Mouse (Mus musculus): ENCODE results near the gene Maz. TPM values are rescaled to one million over a fixed set of nuclear protein-coding genes. Genes with fewer than 3 reads are reported as not detected.

Maz gene
- total RNA-seq (2023): 202 TPM

DNA sequence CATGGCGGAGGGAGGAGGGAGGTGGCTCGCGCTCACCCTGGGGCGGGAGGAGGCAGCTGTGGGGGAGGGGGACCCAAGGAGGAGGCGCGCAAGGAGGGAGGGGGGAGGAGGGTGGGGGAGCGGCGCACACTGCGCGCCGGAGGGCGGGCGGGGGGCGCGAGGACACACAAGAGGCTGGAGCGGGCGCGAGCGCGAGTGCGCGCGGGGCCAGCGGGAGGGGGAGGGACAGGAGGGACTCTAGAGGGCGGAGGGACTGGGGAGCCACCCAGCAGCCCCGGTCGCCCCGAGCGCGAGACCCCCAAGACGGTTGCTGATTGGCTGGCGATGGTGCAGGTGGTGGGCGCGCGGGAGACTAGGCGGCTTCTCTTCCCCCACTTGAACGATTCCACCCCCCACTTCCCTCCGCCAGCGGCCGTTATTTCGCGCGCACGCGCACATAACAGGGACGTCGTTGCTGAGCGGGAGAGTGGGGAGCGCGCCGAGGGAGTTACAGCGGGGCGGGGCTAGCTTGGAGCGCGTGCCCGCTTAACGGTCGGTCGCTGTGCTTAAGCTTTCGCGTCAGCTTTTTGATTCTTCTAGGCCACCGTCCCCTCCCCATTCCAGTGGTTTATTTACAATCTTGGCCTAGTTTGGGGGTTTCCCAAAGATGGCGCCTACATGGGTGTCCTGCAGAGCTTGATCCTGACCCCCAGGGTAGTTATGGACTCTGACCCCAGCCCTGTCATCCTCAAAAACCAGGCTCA, at the start of gene Maz:
Gene Maz, minus strand, starts transcription at position 54 of the 743 bp plus-strand sequence.

DNA sequence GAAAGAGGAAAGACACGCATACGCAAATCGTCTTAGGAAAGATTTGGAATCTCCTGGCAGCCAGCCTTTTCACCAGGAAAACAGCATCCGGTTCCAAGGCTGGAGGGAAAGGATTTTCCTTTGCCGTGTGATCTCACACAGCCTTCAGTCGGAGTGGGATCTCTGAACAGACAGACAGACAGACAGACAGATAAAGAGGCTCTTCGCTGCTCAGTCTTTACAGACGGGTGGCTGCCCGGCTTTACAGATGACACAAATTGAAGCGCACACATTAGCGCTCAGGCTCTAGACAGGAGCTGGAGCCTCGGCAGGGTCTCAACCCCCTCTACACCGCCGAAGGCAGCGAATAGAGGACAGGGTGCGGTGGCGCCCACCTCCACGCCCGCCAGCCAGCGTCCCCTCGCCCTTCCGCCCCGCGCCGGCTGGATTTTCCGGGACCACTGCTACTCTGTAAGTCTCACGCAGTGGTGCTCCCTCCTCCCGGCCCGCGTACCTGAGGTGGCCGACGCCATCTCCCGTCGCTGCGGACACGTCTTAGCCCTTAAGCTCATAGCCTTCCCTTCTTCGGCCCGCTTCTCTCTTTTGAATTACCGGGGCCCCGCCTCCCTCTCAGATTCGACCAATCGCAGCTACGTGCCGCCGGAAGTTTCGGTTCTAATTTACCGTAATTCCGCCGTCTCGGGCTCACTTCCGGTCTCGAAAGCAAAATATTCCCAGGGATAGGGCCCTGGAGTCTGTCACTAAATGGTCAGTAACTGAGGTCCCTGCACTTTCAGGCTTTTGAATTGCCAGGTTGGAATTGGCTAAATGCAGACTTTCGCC, 15.2 kb upstream of the Maz start, which contains the start of gene Kif22:
Gene Kif22, minus strand, starts transcription at position 621 of the 822 bp plus-strand sequence.

DNA sequence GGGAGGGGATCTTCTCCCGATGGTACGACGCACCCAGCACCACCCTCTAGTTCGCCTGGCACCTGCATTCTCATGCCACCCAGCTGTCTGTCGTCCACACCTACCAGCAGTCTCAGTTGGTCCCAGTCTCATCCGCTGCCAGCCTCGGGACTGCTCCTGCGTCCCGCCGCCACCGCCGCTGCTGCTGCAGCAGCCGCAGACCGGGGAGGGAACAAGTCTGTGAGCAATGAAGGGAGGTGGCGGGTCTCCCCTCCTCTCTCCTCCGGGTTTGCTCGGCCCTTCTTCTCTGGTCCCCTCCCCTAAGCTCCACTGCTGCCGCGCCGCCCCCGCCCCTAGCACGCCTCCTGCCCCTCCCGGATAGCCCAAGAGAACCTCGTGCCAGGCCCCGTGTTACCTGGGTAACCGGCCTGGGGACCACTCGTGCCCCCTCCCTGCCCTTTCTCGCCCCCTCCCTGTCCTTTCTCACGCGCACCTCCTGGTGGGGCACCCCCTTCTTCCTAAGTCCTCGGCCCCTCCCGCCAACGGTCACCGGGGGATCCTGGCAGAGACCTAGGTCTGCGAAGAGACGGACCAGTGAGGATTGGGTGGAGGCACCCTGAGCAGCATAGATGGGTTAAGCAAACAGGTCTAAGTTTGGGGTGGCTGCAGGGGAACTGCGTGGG, 5.8 kb downstream of the Maz start, which contains the start of the genes Gm42742 and Prrt2:
Gene Gm42742, minus strand, starts transcription at position 197 of the 662 bp plus-strand sequence.
Gene Prrt2, minus strand, starts transcription at position 311 of the 662 bp plus-strand sequence.

DNA sequence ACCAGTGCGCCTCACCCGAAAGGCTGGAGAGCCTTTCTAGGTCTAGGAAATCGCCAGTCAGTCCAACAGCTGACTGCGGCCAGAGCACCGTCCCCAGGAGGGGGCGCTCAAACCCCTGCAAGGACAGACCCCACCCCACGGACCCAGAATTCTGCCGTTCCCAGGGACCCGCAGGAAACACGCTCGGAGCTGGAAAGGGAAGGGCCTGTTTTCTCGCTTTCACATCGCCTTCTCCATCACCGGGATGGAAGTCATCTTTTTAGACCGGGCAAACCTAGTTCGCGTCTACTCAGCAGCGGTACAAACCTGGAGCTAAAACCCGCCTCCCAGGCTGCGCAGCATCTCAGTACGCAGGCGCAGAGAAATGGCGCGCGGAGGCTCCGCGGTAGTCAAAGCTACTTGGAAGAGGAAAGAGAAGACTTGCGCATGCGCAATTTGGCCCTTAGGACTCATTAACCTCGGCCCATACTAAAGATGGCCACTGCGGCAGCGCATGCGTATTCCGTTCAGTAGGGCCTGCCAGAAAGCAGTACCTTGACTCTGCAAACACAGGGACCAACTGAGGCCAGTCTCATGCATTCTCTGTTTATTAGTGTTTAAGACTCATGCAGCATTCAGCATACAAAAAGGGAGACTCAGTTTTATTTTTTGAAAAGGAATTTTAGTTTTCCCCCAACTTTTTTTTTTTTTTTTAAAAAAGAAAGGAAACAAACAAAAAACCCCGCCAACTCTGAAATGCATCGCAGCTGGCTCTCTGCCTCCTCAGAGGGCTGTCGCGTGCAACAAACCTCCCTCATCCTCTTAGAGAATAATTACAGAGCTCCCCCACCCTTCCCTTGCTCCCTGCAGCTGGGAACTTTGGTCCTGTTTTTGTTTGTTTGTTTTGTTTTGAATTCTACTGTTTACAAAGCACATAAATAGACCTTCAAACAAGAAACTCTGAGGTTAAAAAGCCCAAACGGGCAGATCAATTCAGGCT, 9.6 kb downstream of the Maz start, which contains the start of gene Pagr1a:
Gene Pagr1a, minus strand, starts transcription at position 382 of the 979 bp plus-strand sequence.

DNA sequence TGATC, 10.6 kb downstream of the Maz start, which contains the start of gene Pagr1b:
Gene Pagr1b, minus strand, starts transcription at position 4 of the 5 bp plus-strand sequence.

DNA sequence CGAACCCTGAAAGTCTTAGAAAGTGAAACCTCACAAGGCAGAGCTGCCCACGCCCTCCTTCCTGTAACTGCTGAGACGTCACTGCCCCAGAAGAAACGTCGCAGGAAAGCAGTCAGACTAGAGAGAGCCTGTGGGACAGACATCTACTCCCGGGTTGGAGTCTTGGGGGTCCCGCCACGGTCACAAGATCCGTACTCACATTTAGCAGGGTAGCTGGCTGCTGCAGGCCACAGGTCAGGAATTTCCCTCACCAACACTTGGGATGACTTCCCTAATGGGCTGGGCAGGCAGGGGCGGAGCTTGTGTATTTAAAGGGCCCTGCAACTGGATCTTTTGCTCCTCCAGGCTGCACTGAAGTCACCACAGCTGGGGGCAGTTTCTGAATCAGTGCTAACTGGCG, 12.5 kb downstream of the Maz start, which contains the start of gene Mvp:
Gene Mvp, minus strand, starts transcription at position 302 of the 400 bp plus-strand sequence.

DNA sequence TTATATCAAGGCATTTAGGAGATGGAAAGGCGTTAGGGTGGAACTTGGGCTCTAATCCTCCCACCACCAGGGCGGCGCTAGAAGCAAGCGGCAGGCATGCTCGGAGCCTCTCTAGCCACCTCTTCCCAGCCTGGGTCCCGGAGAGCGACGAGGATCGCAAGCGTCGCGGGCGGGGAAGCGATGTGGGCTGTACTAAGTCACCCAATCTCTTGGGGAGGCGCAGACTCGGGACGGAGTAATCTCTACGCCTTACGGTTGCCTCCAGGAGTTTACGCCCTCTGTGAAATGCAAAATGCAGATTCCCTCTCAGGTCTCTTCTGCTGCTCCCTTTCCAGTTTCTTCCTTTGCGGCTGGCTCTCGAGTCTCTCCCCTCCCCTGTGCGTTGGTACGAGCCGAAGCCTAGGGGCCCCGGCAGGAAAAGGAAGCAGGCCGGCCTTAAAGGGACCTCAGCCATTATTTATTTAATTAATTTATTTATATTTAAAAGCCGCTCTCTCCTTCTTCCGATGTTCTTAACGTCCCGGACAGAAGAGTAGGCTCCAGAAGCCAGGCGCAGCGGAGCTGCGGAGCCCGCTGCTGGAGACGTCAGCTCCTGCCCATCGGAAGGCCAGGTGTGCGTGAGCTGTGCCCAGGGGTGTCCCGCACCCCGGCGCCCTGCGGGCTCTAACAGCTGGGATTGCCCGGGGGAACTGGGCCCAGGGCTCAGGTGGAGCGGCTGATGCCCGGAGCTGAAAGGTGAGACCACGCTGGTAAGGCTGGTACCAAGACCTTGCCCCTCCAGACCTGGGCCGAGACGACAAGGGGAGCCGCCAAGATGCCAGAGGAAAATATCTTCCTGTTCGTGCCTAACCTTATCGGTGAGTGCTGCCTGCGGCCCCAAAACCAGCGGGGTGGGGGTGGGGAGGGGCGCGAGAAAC, 50.6 kb downstream of the Maz start, which contains the start of gene Cdiptos:
Gene Cdiptos, minus strand, starts transcription at position 149 of the 917 bp plus-strand sequence.

DNA sequence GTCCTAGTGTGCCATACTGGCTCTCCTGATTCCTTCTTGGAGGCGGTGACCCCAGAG, 51.1 kb downstream of the Maz start, which contains the start of gene Cdipt:
Gene Cdipt, plus strand, starts transcription at position 22 of the 57 bp plus-strand sequence.

Other genes with a start within 250 kb of the Maz start
- gene Tbx6, start 245.6 kb downstream of the Maz start, total RNA-seq (2023): 7.7 TPM
- gene Ppp4c, start 234.5 kb downstream of the Maz start, total RNA-seq (2023): 228 TPM
- not detected for gene Fam57b, start 229.4 kb downstream of the Maz start, total RNA-seq (2023)
- gene 4930451I11Rik, start 195.4 kb downstream of the Maz start, total RNA-seq (2023): not detected
- gene Doc2a, start 179.6 kb downstream of the Maz start, total RNA-seq (2023): not detected
- 31.9 TPM for gene Hirip3, start 165.1 kb downstream of the Maz start, total RNA-seq (2023)
- 55.6 TPM for gene Ino80e, start 164.7 kb downstream of the Maz start, total RNA-seq (2023)
- 95.7 TPM for gene Taok2, start 142.3 kb downstream of the Maz start, total RNA-seq (2023)
- 26.0 TPM for gene Tmem219, start 104.1 kb downstream of the Maz start, total RNA-seq (2023)
- 36.8 TPM for gene Kctd13, start 98.2 kb downstream of the Maz start, total RNA-seq (2023)
- gene Asphd1, start 77.5 kb downstream of the Maz start, total RNA-seq (2023): not detected
- 6.5 TPM for gene Sez6l2, start 76.5 kb downstream of the Maz start, total RNA-seq (2023)
- 125 TPM for gene Cdipt, start 51.1 kb downstream of the Maz start, total RNA-seq (2023)
- not detected for gene Cdiptos, start 50.9 kb downstream of the Maz start, total RNA-seq (2023)
- gene Mvp, start 12.4 kb downstream of the Maz start, total RNA-seq (2023): 25.6 TPM
- gene Pagr1b, start 10.6 kb downstream of the Maz start, total RNA-seq (2023): not detected
- gene Pagr1a, start 9.7 kb downstream of the Maz start, total RNA-seq (2023): 3.0 TPM
- 43.4 TPM for gene Gm42742, start 5.9 kb downstream of the Maz start, total RNA-seq (2023)
- gene Prrt2, start 5.8 kb downstream of the Maz start, total RNA-seq (2023): 2.1 TPM
- 2.7 TPM for gene Kif22, start 15.4 kb upstream of the Maz start, total RNA-seq (2023)
- gene Zg16, start 60.3 kb upstream of the Maz start, total RNA-seq (2023): 4.4 TPM
- 73.9 TPM for gene AI467606, start 64.3 kb upstream of the Maz start, total RNA-seq (2023)
- 37.4 TPM for gene Qprt, start 95.2 kb upstream of the Maz start, total RNA-seq (2023)
- gene Spn, start 110.8 kb upstream of the Maz start, total RNA-seq (2023): 313 TPM
- 70.5 TPM for gene Cd2bp2, start 169.0 kb upstream of the Maz start, total RNA-seq (2023)
- gene Tbc1d10b, start 181.4 kb upstream of the Maz start, total RNA-seq (2023): 51.7 TPM
- 24.1 TPM for gene Mylpf, start 181.9 kb upstream of the Maz start, total RNA-seq (2023)
- gene Zfp553, start 206.0 kb upstream of the Maz start, total RNA-seq (2023): 9.8 TPM
- gene Sept1, start 206.1 kb upstream of the Maz start, total RNA-seq (2023): 581 TPM
- gene Zfp771, start 217.2 kb upstream of the Maz start, total RNA-seq (2023): 15.3 TPM
- gene Dctpp1, start 233.7 kb upstream of the Maz start, total RNA-seq (2023): 20.0 TPM
- 27.3 TPM for gene Sephs2, start 247.0 kb upstream of the Maz start, total RNA-seq (2023)